Mouse (Mus musculus): ENCODE data around the gene Ccr7. TPM values are rescaled to one million over a fixed set of nuclear protein-coding genes. Genes with fewer than 3 reads are reported as not detected.

Ccr7 gene
- polyA plus RNA-seq, 1 experiment from 2014 or later = 37.4 TPM

DNA sequence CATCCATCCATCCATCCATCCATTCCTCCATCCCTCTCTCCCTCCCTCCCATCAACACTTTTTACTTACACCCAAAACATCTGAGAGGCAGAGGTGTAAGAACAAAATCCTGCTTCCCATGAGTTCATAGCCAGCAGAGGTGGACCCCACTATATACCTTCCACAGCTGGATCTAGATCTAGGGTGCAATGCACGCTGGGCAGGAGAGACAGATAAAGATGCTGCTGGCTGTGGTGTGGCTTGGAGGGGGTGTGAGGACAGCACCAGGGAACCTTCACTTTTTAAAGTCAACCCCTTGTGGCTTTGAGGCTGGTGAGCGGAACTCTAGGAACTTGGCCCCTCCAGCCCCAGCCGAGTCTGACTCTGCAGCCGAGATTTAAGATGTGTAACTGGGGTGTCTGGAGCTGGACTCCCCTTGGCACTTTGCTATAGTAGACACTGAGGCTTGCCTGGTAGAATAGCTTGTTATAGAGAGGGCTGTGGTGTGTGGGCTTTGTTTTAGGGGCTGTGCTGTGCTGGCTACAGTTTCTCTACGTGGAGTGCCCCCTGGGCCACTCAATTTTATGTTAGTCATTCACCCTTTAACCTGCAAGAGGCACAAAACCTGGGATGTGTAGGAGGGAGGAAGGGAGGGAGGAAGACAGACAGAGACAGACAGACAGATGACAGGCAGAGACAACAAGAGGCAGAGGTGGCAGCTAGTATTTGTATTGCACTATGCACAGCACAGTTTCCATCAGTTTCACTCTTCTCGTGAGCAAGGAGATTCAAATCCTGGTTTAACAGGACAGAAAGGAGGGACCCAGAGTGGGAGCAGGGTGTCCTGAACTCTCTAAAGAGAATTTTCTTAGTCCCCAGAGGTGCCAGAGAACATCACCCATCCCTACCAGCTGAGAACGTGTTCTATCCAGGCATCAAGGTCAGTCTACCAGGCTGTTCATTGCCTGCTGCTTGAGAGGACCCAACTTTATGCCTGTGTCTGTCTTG lies 817 bp downstream of the Ccr7 start:
- peak; percentile 2 for DNase-seq (ENCODE audit: low spot score)

DNA sequence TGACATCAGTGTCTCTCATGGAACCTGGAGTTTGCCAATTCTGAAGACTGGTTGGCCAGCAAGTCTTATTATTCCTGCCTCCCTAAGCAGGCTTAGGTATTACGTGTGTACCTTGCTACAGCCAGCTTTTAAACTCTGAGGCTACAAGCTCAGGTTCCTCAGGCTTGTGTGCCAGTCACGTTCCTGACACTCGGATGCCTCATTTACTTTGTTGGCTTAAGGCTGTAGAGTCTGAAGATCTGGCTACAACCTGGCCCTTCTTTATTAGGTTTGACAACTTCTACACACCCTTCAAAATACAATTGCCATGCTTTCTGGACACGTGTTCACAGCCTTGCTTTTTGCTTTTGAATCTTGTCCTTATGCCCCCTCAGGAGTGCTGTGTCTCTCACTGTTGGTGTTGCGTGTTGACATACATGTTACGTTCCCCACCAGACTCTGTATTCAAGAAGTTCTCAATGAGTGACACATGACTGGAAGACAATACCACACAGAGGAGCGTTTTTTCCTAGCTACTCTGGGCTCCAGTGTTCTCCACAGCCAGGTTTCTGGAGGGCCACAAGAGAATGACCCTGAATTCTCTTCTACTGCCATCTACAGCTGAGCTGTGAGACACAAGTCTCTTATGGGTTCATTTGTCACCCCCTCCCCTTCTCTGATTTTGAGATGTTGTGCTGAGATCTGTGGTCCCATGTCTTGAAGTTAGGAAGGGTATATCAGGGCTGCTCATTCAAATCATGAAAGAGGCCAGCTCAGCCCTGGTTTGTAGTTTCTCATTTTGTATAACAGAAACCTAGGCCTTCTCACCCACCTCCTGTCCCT lies 2.3 kb downstream of the Ccr7 start:
- no peak for DNase-seq (ENCODE audit: low spot score)

DNA sequence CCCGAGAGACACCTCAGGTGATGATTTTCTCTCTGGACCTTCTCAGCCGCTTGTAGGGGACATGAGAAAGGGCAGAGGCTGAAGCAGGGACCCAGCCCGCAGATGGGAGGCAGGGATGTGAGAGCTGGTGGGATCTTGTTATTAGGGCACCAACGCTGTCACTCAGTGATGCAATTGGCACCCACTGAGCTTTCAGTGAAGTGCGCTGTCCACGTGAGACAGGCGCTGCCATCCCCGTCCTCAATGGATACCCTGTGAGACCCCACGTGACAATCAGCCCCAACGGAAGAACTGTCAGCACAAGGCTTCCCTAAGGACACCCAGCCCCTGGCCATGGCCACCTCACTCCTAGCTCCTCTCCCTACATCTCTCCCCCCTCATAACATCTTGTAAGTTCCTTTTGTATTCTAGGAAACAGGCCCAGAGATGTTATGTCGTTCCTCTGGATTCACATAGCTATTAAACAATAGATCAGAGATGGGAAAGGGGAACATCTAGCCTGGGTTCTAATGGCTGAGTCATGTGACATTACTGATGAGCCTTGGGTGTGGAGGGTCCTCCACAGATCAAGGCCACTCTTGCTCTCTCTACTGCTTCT lies 3.4 kb downstream of the Ccr7 start:
- DNase-seq (ENCODE audit: low spot score) = no peak

DNA sequence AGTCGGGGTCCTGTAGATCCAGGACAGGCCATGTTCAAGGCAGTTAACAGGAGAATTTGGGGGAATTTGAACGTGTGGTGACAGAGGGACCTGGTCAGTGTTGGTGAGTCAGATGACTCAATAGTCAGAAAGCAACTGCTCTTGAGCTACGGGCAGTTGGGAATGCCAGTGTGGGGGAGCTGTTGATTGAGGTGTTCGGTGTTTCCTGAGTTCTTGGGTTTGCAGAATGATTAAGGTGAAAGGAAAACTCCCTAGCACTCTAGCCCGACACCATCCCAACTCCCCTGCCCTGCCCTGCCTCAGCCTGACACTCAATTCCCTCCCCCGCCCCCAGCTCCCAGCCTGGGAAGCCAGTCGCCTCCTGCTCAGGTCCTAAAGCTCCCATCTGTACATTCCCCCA lies 4.0 kb downstream of the Ccr7 start:
- no peak for DNase-seq (ENCODE audit: low spot score)

- peak; percentile 87 for DNase-seq (ENCODE audit: low spot score)
Measured at GRCm38 (mm10) chr11:99149898-99150757, 4.7 kb downstream of the Ccr7 start.

- peak; percentile 5 for DNase-seq (ENCODE audit: low spot score)
Measured at GRCm38 (mm10) chr11:99148896-99149703, 5.8 kb downstream of the Ccr7 start.

DNA sequence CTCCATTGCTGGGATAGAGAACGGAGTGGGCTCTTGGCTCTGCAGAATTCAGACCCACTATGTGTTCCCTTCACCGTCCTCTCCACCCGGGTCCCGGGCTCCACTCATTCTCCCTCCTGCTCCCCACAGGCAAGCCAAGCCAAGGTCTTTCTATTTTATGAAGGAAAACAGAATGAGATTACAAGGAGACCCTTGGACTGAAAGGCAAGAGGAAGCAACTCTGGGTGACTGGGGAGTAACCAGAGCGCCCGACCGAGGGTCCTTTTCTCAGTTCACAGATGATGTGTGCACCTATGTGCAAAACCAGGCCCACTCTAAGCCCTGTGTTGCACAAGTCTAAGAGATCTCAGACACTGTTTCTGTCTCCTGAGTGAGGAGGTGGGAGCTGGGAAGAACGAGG lies 6.5 kb downstream of the Ccr7 start:
- peak; percentile 30 for DNase-seq (ENCODE audit: low spot score)

GRCm38 (mm10) chr11:99147920-99148289 lies 7.0 kb downstream of the Ccr7 start:
- peak; percentile 84 for DNase-seq (ENCODE audit: low spot score)

GRCm38 (mm10) chr11:99147041-99147919 lies 7.6 kb downstream of the Ccr7 start:
- DNase-seq (ENCODE audit: low spot score) = peak; percentile 36

DNA sequence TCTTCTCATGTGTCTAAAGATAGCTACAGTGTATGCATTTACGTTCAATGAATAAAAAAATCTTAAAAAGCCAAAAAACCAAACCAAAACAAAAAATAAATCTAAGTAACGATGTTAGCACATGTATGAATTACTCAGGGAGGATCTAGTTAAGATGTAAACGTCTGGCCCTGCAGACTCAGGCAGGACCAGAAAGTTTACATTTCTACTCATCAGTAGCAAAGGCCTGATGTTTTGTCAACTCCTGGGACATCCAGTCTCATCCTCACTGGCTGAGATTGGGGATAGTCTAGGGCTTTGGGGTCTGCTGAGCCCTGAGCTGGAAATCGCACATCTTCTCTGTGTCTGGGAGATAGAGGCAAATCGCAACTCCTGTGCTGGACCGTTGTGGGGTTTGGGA lies 8.3 kb downstream of the Ccr7 start:
- DNase-seq (ENCODE audit: low spot score) = peak; percentile 5

- no peak for DNase-seq (ENCODE audit: low spot score)
Measured at GRCm38 (mm10) chr11:99145765-99146164, 9.1 kb downstream of the Ccr7 start.

DNA sequence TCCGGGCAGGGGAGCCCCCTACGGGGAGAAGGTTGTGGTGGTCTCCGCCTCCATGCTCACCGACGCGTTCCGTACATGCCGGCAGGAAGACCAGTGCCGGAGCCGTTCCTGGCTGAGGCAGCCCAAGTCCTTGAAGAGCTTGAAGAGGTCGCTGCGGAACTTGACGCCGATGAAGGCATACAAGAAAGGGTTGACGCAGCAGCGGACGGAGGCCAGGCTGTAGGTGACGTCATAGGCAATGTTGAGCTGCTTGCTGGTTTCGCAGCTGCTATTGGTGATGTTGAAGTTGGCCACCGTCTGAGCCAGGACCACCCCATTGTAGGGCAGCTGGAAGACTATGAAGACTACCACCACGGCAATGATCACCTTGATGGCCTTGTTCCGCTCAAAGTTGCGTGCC lies 9.9 kb downstream of the Ccr7 start:
- no peak for DNase-seq (ENCODE audit: low spot score)

- peak; percentile 50 for DNase-seq (ENCODE audit: low spot score)
Measured at GRCm38 (mm10) chr11:99144456-99144855, 10.4 kb downstream of the Ccr7 start.

- DNase-seq (ENCODE audit: low spot score) = peak; percentile 65
Measured at GRCm38 (mm10) chr11:99143123-99144082, 11.5 kb downstream of the Ccr7 start.

DNA sequence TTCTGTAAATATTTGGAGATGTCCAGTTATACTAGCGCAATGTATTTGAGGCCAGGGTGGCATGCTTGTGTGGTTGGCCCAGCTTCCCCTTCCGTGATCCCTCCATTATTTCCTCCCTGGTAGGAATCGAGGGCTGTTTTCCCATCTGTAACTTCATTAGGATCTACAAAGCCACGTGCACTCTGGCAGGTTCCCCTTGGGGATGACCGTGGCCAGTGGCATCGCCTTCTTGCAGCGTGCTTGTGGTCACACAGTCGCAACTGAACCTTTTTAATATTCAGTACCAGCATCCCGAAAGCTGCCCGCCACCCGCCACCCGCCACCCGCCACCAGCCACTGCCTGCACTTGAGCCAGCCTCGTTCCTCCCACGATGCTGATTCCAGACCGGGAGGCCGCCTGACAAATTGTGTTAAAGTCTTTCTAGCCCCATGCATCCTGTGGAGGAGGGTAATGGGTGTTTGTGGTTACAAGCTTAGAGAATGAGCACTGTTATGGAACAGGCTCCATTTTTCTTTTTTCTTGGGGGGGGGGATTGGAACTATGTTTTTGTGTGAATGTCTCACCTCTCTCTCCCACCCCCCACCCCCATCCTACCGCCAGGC lies 12.3 kb downstream of the Ccr7 start:
- peak; percentile 32 for DNase-seq (ENCODE audit: low spot score)

GRCm38 (mm10) chr11:99142046-99142445 lies 12.8 kb downstream of the Ccr7 start:
- DNase-seq (ENCODE audit: low spot score) = no peak

DNA sequence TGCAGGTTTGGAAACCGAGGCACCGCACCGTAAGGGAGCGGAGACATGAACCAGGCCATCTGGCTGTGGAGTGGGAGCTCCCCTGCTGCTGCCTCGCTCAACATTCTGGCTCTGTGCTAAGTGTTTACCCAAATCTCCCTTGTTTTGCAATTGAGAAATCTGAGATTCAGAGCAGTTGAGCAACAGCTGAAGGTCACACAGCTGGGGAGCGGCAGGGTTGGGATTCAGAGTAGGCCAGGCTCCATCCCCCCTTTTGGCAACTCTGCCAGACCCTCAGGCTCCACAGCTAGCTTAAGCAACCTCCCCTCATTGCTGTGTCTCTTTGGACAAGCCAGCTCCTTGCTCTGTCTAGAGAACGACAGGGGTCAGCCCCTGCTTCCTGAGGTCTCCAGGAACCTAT lies 13.3 kb downstream of the Ccr7 start:
- DNase-seq (ENCODE audit: low spot score) = no peak
